Mouse (Mus musculus): Measurements from ENCODE around the gene Epn2. TPM values are rescaled to one million over a fixed set of nuclear protein-coding genes. Genes with fewer than 3 reads are reported as not detected.

Epn2 gene
- polyA plus RNA-seq, 1 experiment = 7.3 TPM

DNA sequence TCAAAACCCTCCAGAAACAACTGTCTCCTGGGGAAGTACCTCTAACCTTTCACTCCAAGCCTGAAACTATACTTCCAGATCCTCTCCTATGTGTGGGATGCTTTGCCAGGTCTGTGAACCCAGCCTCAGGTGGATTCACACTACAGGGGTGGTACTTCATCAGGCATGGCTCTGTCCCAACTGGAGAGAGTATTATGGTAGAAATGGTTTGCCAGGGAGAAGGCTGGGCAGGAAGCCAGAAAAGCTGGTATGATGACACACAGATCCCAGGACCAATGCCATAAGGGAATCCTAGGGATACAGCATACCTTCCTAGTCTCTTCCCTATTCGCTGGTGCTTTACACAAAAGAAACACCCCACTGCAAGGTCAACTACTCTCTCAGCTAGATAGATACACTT lies 52.6 kb downstream of the Epn2 start:
- 89% methylated on average over 1 of the region's 1 CpGs for WGBS
- no peaks in the 10 kb centered on the region for H3K27me3 ChIP-seq (ENCODE audit: control insufficient read depth, insufficient read depth, low read length)
- TF ChIP-seq CTCF (IDR thresholded peaks at IDR 0.05; ENCODE audit: borderline replicate concordance, control insufficient read depth, extremely low read depth, insufficient read depth, low read length, poor library complexity) = no peak
- TF ChIP-seq POLR2A (IDR thresholded peaks at IDR 0.05; ENCODE audit: control insufficient read depth, extremely low read depth, insufficient read depth, low read length, poor library complexity) = no peak

DNA sequence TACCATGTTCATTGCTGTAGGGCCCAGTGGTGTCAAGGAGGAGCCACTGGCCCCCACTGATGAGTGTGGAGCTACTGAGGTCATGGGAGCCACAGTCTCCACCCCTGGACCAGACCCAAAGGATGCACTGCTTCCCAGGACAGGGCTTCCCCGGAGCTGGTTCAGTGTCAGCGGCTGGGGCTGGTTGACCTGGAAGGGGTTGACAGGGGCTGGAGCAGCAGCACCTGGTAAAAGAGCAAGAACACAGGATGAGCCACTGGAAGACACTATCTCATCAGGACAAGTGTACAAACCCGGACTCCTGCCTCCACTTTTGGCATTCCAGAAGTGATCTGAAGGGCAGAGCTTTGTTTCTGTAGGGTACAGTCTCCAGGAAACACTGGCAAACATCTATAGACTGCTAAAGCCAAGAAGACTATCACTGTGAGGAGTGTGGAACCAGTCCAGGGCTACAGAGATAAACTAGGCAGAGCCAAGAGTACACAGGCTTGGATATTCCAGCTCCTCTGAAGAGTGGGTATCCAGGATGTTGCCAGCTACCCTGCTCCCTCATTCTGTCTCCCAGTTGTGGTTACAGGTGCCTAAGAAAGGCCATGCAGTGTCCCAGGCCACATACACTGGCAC lies 59.9 kb downstream of the Epn2 start:
- H3K27ac ChIP-seq (ENCODE audit: control insufficient read depth, insufficient read depth, low read length) = no peak overlapping the region
- no peaks in the 10 kb centered on the region for H3K27me3 ChIP-seq (ENCODE audit: control insufficient read depth, insufficient read depth, low read length)
- TF ChIP-seq POLR2A (IDR thresholded peaks at IDR 0.05; ENCODE audit: control insufficient read depth, extremely low read depth, insufficient read depth, low read length, poor library complexity) (no peak), CTCF (IDR thresholded peaks at IDR 0.05; ENCODE audit: borderline replicate concordance, control insufficient read depth, extremely low read depth, insufficient read depth, low read length, poor library complexity) (no peak)
- no peak overlapping the region for H3K4me3 ChIP-seq (ENCODE audit: control insufficient read depth, insufficient read depth, low read length)
- 0 out of 2 replicates have a peak, but pooled peaks cover 2% of the 10 kb centered on the region for H3K4me1 ChIP-seq (replicated peaks; ENCODE audit: control insufficient read depth, insufficient read depth, low read length)
- DNase-seq = no peak
- no peaks in the 10 kb centered on the region for H3K36me3 ChIP-seq (ENCODE audit: control insufficient read depth, insufficient read depth, low read length)
- 97% methylated on average over 3 of the region's 3 CpGs for whole genome bisulfite sequencing

More for the DNA sequence above, 52.6 kb downstream of the Epn2 start:
- no peak overlapping the region for H3K4me3 ChIP-seq (ENCODE audit: control insufficient read depth, insufficient read depth, low read length)
- H3K4me1 ChIP-seq (replicated peaks; ENCODE audit: control insufficient read depth, insufficient read depth, low read length) = no peaks in the 10 kb centered on the region
- H3K27ac ChIP-seq (ENCODE audit: control insufficient read depth, insufficient read depth, low read length) = no peak overlapping the region
- no peaks in the 10 kb centered on the region for H3K36me3 ChIP-seq (ENCODE audit: control insufficient read depth, insufficient read depth, low read length)
- DNase-seq = no peak

DNA sequence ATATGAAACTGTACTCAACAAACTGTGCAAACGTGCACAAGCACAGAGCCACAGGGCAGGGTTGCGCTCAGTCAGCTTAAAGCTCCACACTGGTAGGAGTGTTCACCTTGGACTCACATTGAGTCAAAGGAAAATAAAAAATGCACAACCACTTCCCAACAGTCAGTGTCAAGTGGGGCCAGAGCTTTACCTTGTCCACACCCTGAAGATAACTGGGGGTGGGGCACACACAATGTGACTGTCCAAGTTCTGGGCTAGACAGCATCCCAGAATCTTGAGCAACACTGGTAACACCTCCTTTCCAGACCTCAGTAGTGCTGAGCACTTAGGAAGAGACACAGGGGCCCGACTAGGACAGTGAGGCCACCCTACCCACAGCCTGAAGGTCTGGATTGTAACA lies 60.6 kb downstream of the Epn2 start:
- no peak overlapping the region for H3K27ac ChIP-seq (ENCODE audit: control insufficient read depth, insufficient read depth, low read length)
- 0 out of 2 replicates have a peak, but pooled peaks cover 2% of the 10 kb centered on the region for H3K4me1 ChIP-seq (replicated peaks; ENCODE audit: control insufficient read depth, insufficient read depth, low read length)
- DNase-seq = no peak
- H3K4me3 ChIP-seq (ENCODE audit: control insufficient read depth, insufficient read depth, low read length) = no peak overlapping the region
- WGBS = 93% methylated on average over 3 of the region's 3 CpGs
- H3K27me3 ChIP-seq (ENCODE audit: control insufficient read depth, insufficient read depth, low read length) = no peaks in the 10 kb centered on the region
- H3K36me3 ChIP-seq (ENCODE audit: control insufficient read depth, insufficient read depth, low read length) = no peaks in the 10 kb centered on the region
- TF ChIP-seq CTCF (IDR thresholded peaks at IDR 0.05; ENCODE audit: borderline replicate concordance, control insufficient read depth, extremely low read depth, insufficient read depth, low read length, poor library complexity) (no peak), POLR2A (IDR thresholded peaks at IDR 0.05; ENCODE audit: control insufficient read depth, extremely low read depth, insufficient read depth, low read length, poor library complexity) (no peak)

DNA sequence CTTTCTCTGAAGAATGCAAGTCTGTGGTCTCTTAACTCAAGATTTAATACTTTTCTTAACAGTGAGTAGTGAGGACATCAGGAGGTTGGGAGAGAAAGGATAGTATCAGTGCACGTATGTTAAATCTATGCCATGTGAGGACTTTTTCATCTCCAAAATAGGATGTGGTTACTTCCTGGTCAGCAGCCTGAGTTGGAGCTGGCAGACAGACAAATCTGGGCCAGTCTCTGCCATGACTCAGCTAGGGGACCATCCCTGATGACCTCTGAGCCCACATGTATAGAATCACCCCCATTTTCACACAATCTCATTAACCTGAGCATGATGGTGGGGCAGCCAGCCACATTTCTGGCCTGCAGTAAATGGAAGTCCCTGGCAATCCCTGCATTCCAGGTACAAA lies 61.5 kb downstream of the Epn2 start:
- WGBS = 34% methylated on average over 1 of the region's 1 CpGs

GRCm38 (mm10) chr11:61514953-61515352 lies 64.5 kb downstream of the Epn2 start:
- Histone ChIP-seq H3K4me3 (ENCODE audit: control insufficient read depth, insufficient read depth, low read length) (no peak overlapping the region), H3K36me3 (ENCODE audit: control insufficient read depth, insufficient read depth, low read length) (no peaks in the 10 kb centered on the region), H3K27ac (ENCODE audit: control insufficient read depth, insufficient read depth, low read length) (no peak overlapping the region), H3K4me1 (replicated peaks; ENCODE audit: control insufficient read depth, insufficient read depth, low read length) (no peaks in the 10 kb centered on the region), H3K27me3 (ENCODE audit: control insufficient read depth, insufficient read depth, low read length) (no peaks in the 10 kb centered on the region)
- 74% methylated on average over 3 of the region's 3 CpGs for WGBS
- TF ChIP-seq POLR2A (IDR thresholded peaks at IDR 0.05; ENCODE audit: control insufficient read depth, extremely low read depth, insufficient read depth, low read length, poor library complexity) = no peak
- no peak for TF ChIP-seq CTCF (IDR thresholded peaks at IDR 0.05; ENCODE audit: borderline replicate concordance, control insufficient read depth, extremely low read depth, insufficient read depth, low read length, poor library complexity)
- DNase-seq = peak; percentile 28

More for the DNA sequence above, 61.5 kb downstream of the Epn2 start:
- no peak for TF ChIP-seq CTCF (IDR thresholded peaks at IDR 0.05; ENCODE audit: borderline replicate concordance, control insufficient read depth, extremely low read depth, insufficient read depth, low read length, poor library complexity)
- no peak for TF ChIP-seq POLR2A (IDR thresholded peaks at IDR 0.05; ENCODE audit: control insufficient read depth, extremely low read depth, insufficient read depth, low read length, poor library complexity)
- Histone ChIP-seq H3K4me3 (ENCODE audit: control insufficient read depth, insufficient read depth, low read length) (no peak overlapping the region), H3K4me1 (replicated peaks; ENCODE audit: control insufficient read depth, insufficient read depth, low read length) (0 out of 2 replicates have a peak, but pooled peaks cover 2% of the 10 kb centered on the region), H3K27me3 (ENCODE audit: control insufficient read depth, insufficient read depth, low read length) (no peaks in the 10 kb centered on the region), H3K27ac (ENCODE audit: control insufficient read depth, insufficient read depth, low read length) (no peak overlapping the region), H3K36me3 (ENCODE audit: control insufficient read depth, insufficient read depth, low read length) (no peaks in the 10 kb centered on the region)
- no peak for DNase-seq

DNA sequence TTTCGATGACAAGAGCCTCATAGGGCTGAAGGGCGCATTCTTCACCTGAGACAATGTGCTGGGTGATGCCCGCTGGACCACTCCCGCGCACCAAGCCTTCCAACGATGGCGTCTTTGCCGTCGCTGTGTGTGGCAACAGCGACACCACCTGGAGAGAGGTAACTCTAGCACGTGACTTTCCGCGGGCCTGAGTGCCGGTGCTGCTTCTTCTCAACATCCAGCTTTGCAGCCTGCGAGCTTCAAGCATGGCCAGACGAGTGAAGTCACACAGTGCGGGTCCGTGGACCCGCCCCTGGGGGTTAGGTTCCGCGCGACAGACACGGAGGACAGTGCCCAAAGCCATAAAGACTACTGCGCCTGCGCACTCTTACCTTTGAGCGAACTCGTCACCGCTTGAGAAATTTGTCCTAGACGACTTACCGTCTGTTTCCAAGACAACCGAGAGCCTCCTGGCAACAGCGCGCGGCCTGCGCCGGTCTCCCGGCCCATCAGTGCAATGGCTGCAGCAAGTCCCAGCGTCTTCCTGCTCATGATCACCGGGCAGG lies 74.7 kb downstream of the Epn2 start, which contains the start of gene B9d1:
Gene B9d1, plus strand, starts transcription at position 432 of the 545 bp plus-strand sequence.
- no peak for TF ChIP-seq POLR2A (IDR thresholded peaks at IDR 0.05; ENCODE audit: control insufficient read depth, extremely low read depth, insufficient read depth, low read length, poor library complexity)
- peak; percentile 99 for TF ChIP-seq CTCF (IDR thresholded peaks at IDR 0.05; ENCODE audit: borderline replicate concordance, control insufficient read depth, extremely low read depth, insufficient read depth, low read length, poor library complexity)
- WGBS = under 1% methylated on average over 39 of the region's 39 CpGs
- Histone ChIP-seq H3K4me3 (ENCODE audit: control insufficient read depth, insufficient read depth, low read length) (peak within 1 kb of the TSS; percentile 56), H3K27ac (ENCODE audit: control insufficient read depth, insufficient read depth, low read length) (no peak within 1 kb of the TSS), H3K4me1 (replicated peaks; ENCODE audit: control insufficient read depth, insufficient read depth, low read length) (peaks cover 4% of the 10 kb centered on the region), H3K27me3 (ENCODE audit: control insufficient read depth, insufficient read depth, low read length) (no peaks in the 10 kb centered on the region), H3K36me3 (ENCODE audit: control insufficient read depth, insufficient read depth, low read length) (no peaks in the 10 kb centered on the region)
- peak; percentile 92 for DNase-seq
